Mouse (Mus musculus) c-Kit-positive CD71-positive TER-119-positive erythroid progenitor cells, embryonic 14.5 days (primary cell): ENCODE measurements around the gene Ly6g.
"Not testable (repeated sequence)": the region's sequence is repeated elsewhere in the genome, so short reads cannot be mapped to it uniquely, and the experiment has no call there.

Source experiments
- DNase-seq: peaks from one replicate; pipeline ENCODE4 v3.0.0-alpha.2; 2013; ENCODE audit warnings: low spot score

Ly6g gene

GRCm38 (mm10) chr15:75154940-75155339, at the start of gene Ly6g:
Gene Ly6g (plus strand): TSS chr15:75155240.
- no peak for DNase-seq

- DNase-seq: not testable (repeated sequence)
These were observed 44.6 kb upstream of the Ly6g start for GRCm38 (mm10) chr15:75110424-75110823.

GRCm38 (mm10) chr15:75111861-75112630, 43.0 kb upstream of the Ly6g start, which contains the start of gene Ly6c2:
Gene Ly6c2 (minus strand): TSS chr15:75111970.
- not testable (repeated sequence) for DNase-seq

GRCm38 (mm10) chr15:75116525-75116924, 38.5 kb upstream of the Ly6g start:
- no peak for DNase-seq

GRCm38 (mm10) chr15:75117481-75117880, 37.6 kb upstream of the Ly6g start:
- not testable (repeated sequence) for DNase-seq

- peak; percentile 12 for DNase-seq
These were observed 36.3 kb upstream of the Ly6g start for GRCm38 (mm10) chr15:75118742-75119141.

GRCm38 (mm10) chr15:75120066-75120465, 35.0 kb upstream of the Ly6g start:
- DNase-seq: peak; percentile 13

GRCm38 (mm10) chr15:75132346-75132745, 22.7 kb upstream of the Ly6g start:
- DNase-seq: not testable (repeated sequence)

- DNase-seq: not testable (repeated sequence)
These were observed 19.8 kb upstream of the Ly6g start for GRCm38 (mm10) chr15:75135090-75135783.

GRCm38 (mm10) chr15:75137739-75138138, 17.3 kb upstream of the Ly6g start:
- not testable (repeated sequence) for DNase-seq

GRCm38 (mm10) chr15:75141812-75142360, 13.2 kb upstream of the Ly6g start:
- DNase-seq: peak; percentile 5

- no peak for DNase-seq
These were observed 11.3 kb upstream of the Ly6g start for GRCm38 (mm10) chr15:75143735-75144134.

GRCm38 (mm10) chr15:75153087-75153486, 2.0 kb upstream of the Ly6g start:
- DNase-seq: no peak

GRCm38 (mm10) chr15:75157646-75158045, 2.6 kb downstream of the Ly6g start:
- DNase-seq: no peak

GRCm38 (mm10) chr15:75175506-75175905, 20.5 kb downstream of the Ly6g start:
- DNase-seq: no peak

- no peak for DNase-seq
These were observed 31.3 kb downstream of the Ly6g start for GRCm38 (mm10) chr15:75186291-75186690.

- DNase-seq: peak; percentile 11
These were observed 34.1 kb downstream of the Ly6g start for GRCm38 (mm10) chr15:75189116-75189515.

- DNase-seq: not testable (repeated sequence)
These were observed 35.5 kb downstream of the Ly6g start for GRCm38 (mm10) chr15:75190560-75190959.
